Mouse (Mus musculus) CD4-positive, CD25-positive, alpha-beta regulatory T cell, adult 2 months (primary cell): ENCODE results near the gene Ermard.

Source experiments
- DNase-seq: peaks from one replicate; pipeline ENCODE4 v3.0.0-alpha.2; 2012; ENCODE audit warnings: low read depth, low spot score

Gene Ermard

DNA sequence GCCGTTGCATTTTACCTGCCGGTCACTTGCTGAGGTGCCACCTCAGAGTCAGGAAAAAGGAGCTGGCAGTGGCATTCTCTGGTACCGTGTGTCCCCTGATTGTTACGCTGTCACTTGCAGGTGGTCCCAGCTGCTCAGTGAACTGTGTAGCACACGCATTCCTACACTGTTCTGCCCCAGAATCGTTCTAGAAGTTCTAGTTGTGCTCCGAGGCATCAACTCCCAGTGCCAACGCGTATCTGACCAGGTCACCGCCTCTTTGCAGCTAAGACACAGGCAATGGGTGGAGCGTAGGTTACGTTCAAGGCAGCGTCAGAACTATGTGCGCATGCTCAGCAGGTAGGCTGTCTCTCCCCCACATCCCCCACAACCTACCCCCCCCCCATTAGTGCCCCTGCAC is 18.6 kb downstream of the Ermard start:
- DNase-seq, result no peak

- no peak for DNase-seq
Measured at GRCm38 (mm10) chr17:15060356-15060755, 19.3 kb downstream of the Ermard start.

- peak; percentile 31 for DNase-seq
Measured at GRCm38 (mm10) chr17:15065391-15066024, 24.5 kb downstream of the Ermard start.

GRCm38 (mm10) chr17:15066066-15066465 is 25.1 kb downstream of the Ermard start:
- DNase-seq, result no peak

- no peak for DNase-seq
Measured at GRCm38 (mm10) chr17:15066911-15067310, 25.9 kb downstream of the Ermard start.

DNA sequence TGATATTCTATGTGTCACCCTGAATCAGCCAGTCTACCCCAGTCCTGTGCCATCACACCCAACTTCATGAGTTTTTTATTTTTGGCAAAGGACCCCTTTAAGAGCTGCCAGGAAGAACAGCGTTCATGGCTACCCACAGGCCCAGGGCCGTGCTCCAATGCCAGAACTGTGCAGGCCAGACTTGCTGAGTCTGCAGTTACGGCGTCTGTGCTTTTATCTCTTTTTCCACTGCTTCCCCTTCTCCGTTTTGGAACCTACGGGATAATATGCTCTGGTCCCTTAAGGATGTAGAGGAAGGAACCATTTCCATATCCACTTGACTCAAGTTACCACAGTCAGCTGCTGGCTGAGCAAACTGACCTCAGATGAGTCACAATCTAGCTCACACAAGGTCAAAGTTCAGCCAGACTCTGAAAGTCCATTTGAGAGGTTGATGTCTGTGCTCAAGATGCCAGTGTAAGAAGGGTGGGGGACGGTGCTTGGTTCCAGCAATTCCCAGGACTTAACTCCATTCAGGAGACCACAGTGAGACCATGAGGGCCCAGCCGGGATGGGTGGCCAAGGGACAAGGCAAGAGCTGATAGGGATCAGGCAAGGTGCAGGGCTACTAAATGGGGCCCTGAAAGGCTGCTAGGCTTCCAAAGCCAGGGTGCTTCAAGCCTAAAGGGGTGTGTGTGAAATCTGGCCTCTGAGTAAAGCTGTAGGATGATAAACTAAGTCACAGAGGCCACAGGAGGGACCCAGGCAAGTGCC is 27.2 kb downstream of the Ermard start:
- no peak for DNase-seq

DNA sequence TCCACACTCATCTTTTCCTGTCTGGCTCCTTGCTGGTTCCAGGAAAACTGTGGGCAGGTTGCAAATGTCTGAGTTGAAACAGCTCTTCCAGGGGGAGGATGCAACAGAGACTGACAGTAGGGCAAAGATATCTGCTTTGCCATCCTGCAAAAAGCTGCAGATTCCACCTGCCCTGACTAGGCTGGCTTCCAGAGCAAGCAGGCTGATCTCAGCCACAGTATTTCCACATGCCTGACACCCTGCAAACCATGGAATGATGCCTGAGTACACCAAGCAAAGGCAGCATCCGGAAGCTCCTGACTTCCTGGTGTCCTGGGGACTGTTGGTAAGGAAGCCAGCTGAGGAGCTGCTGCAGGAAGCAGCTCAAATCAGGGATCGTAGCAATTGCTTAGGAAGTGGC is 28.1 kb downstream of the Ermard start:
- DNase-seq, result no peak

DNA sequence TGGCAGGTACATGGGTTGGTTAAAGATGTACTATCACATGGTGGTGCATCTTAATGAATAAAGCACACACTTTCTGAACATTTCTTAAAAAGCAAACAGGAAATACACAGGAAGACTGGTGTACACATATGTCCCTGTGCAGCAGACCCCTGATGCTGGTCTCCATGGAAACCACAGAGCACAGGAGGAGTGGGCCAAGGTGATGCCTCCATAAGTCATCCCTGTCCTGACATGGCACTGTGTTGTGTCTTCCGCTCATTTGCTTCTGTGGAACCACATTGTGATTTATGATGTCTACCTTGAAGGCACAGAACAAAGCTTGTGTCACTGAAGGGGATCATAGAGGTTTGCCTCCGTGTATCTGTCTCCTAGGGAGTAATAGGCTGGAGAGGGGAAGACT is 31.2 kb downstream of the Ermard start:
- DNase-seq, result no peak

DNA sequence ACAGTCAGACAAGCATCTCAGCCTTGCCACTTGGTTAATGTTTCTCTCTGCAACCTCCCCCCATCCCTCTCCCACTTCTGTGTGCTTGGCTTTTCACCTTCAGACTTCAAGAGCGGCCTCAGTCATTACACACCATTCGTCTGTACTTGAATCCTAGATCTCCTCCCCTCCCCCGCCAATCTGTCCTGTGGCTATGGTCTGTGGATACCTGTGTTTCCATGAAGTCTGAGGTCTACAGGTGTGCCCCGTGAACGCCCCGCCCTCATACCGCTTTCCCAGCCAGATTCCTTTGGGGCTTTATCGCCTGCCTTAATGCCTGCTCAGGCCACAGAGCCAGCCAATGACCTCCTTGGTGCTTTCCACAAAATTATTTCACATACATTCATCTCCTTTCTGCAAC is 34.0 kb downstream of the Ermard start:
- DNase-seq, result no peak

DNA sequence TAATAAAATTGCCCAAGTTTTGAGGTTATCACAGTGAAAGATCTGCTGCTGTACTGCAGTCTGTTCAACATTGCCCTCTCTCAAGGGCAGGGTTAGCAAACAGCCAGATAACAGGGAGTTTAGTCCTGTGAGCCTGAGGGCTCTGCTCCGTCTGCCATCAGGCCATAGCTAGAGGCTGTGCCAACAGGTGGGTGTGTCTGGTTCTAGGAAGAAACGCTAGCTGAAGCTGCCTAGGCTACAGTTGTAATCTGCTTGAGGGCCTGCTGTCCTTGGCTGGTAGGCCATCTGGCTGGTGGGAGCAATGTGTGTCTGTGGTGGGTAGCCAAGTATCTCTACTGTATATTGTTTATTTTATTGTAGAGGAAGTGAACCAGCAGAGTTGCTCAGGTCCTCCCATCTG is 36.5 kb downstream of the Ermard start:
- DNase-seq, result no peak

DNA sequence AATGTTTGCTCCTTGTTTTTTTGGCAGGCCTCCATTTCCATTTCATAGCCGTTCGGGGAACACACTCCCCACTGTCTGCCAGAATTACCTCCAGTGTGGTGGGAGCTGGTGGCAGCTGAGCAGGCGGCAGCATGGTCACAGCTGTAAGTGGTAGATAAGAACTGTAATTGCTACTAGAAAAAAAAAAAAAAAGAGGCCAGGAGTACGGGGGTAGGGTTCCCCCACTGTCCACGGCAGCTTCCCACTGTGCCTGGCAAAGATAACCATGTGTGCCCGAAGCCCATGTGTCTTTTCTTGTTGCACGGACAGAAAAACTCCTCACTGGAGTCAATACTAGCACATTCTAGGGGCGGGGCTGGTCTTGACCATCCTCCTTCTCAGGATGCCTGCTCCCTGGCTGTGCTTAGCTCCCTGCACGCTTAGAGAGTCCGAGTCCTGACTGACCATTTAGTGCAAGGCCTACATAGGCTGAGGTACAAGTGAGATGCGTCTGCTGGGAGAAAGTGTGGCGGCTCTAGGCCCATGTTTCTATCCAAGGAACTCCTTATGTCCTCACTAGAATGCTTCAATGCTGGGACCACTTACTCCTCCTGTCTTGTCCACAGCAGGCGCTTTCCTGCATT is 43.3 kb downstream of the Ermard start:
- DNase-seq, result no peak

GRCm38 (mm10) chr17:15085006-15085405 is 44.0 kb downstream of the Ermard start:
- DNase-seq, result no peak

DNA sequence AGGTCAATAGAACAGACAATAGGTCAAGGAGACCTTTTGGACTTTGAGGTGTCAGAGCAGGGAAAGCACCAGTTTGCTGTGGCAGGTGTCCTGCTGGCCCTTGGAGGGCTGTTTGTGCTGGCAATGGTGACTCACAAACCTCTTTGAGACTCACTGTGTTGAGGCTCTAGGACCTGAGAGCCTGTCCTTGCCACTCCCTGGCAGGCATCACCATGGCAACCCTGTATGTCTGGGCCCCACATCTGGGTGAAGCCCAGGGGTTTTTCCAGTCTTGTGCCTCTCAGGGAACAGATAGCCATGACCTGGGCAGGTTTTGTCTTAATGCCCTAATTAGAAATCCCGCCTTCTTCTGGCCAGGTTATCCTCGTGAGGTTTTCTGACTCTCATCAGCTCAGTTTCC is 47.2 kb downstream of the Ermard start:
- DNase-seq, result no peak

DNA sequence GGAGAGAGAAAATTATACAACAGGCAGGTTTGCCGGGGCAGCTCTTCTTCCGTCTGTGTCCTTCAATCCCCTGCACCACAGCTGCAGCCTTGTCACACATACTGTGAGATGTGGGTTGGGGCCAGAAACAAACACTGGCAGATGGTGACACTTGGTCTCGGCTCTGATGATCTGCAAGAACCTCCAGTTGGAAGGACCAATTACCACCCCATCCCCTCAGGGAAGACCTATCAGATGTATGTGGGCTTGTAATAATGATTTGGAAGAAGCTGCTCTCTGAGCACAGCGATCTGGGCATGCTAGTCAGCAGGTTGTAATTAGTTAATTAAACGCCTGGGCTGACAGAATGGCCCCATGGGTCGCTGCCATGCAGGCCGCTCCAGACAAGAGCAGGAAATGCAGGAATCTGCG is 47.6 kb downstream of the Ermard start:
- no peak for DNase-seq

DNA sequence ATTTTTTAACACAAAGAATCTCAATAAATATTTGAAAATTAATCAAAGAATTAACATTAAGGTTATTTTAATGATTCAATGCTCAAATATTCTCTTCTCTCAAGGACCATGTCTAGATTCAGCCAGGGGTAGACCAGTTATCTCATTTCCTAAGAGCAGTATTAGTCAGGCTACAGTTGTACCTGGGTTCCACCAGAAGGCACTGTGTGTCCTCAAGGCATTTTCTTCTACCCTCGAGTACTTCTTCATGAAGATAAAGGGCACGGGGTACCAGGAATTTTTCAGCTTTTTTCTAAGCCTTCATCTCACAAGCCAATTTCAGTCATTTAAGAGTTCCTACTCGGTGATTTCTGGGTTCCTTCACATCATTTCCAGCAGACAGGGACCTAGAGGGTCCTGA is 50.7 kb downstream of the Ermard start:
- DNase-seq, result no peak

GRCm38 (mm10) chr17:15093523-15093922 is 52.5 kb downstream of the Ermard start:
- DNase-seq, result no peak

DNA sequence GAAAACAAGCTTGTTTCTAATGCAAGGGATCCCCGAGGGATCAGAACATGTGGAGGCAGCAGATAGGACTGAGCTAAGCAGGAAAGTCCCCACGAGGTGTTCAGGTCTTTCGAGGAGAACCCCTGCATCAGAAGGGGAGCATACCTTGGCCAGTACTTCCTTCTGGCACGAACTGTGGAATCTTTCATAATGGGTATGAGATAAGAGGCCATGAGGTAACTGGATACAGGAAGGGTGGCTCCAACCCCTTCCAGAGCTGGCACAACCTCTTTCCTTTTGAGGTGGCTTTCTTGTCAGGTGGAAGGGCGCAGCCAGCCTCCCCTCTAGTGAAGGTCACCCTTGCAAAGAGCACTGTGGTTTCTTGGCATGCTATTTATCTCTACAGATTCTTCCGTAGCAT is 55.8 kb downstream of the Ermard start:
- DNase-seq, result no peak

- DNase-seq, result no peak
Measured at GRCm38 (mm10) chr17:15098677-15099076, 57.7 kb downstream of the Ermard start.

- no peak for DNase-seq
Measured at GRCm38 (mm10) chr17:15101355-15101754, 60.3 kb downstream of the Ermard start.

GRCm38 (mm10) chr17:15107143-15107649 is 66.2 kb downstream of the Ermard start:
- DNase-seq, result peak; percentile 3

DNA sequence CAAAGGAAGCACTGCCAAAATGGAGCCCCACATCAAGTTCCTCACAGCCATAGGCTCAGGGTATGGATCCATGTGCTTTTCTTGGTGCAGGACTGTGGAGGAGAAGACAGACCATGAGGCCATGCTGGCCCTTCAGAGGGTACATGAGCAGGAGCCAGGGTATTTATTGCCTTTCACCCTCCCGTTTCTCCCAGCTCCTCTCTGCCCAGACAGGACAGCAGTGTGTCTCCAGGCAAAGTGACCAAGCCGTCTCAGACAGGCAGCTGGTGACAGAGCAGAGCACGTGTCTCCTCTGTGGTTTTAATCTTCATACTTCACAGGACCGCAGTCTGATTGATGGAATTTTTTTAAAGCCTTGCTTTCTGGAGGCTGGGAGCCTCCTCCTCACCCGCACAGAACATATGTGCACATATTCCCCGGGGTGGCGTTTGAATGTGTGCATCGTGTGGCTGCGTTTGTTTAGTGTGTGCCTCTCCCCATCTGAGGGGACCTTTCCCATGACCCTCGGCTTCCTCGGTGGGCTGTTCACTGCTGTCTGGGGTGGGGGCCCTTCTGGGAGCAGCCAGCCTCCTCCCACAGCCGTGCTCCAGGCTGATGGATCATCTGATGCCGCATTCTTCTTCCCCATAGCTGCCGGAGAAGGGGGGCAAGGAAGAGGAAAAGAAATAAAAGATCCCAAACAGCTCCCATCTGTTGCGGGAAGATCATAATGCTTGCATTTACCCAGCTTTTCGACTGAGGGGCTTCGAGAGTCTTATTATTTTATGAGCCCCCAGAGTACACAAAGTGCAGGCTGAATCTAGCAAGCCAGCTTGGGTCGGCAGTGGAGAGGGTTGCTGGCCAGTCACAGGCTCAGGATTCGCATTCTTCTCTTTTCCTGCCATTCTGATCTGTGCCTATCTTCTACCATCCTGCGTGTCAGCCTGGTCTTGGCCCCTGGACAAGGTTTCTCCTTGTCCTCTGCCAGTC is 67.7 kb downstream of the Ermard start:
- DNase-seq, result no peak

GRCm38 (mm10) chr17:15115550-15115949 is 74.5 kb downstream of the Ermard start:
- no peak for DNase-seq
